Mouse (Mus musculus): Measurements from ENCODE around the gene Slc23a2. TPM values are rescaled to one million over a fixed set of nuclear protein-coding genes. Genes with fewer than 3 reads are reported as not detected.

Gene Slc23a2
- polyA plus RNA-seq, 2 experiments, result 1.6 to 2.3 TPM

DNA sequence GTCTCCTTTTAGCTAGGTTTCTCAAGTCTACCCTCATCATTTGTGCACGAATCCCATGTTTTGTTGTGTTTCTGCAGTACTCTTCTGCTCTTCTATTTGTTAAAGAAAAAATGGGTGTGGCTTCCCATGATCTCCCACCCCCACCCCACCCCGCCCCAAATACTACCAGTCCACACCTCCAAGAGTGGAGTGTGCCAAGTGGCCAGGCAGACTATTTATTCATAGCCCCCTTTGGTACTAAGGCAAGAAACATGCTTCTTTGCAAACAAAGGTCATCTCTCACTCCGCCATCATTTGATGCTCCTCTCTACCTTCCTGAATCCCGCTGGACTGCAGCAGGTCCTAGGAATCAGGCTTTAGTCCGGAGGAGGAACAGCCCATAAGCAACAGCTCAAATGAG, 116.8 kb downstream of the Slc23a2 start:
- no peak overlapping the region for H3K9ac ChIP-seq (replicated peaks)
- no peak overlapping the region for H3K4me3 ChIP-seq (ENCODE audit: insufficient read depth in 1 of 2, low read depth in 2 of 2, low read length in 2 of 2)
- peak overlapping the region; percentile 33 for H3K4me2 ChIP-seq (ENCODE audit: low read depth)
- H3K9me3 ChIP-seq (ENCODE audit: control insufficient read depth, low read length), result no peaks in the 10 kb centered on the region
- peaks cover 0 to 1% of the 10 kb centered on the region in 2 experiments; a peak in 1 of 4 replicates for H3K4me1 ChIP-seq (replicated peaks; ENCODE audit: control insufficient read depth in 2 of 2, insufficient read depth in 2 of 2, low read length in 1 of 2)
- 26% methylated on average over 5 of the region's 5 CpGs for WGBS (ENCODE audit: insufficient replicate concordance)
- peaks cover 26% of the 10 kb centered on the region for H3K27me3 ChIP-seq (ENCODE audit: control insufficient read depth, insufficient read depth, low read length)
- ATAC-seq (ENCODE audit: insufficient read depth) (no peak), DNase-seq (ENCODE audit: low read depth in 3 of 3, low spot score in 3 of 3) (no peak)
- TF ChIP-seq CTCF (IDR thresholded peaks at IDR 0.05; ENCODE audit: low read depth) (no peak), EP300 (IDR thresholded peaks at IDR 0.05; ENCODE audit: low read depth) (no peak)
- H3K36me3 ChIP-seq (replicated peaks; ENCODE audit: control insufficient read depth, insufficient read depth, low read depth), result no peaks in the 10 kb centered on the region
- no peak overlapping the region for H3K27ac ChIP-seq

DNA sequence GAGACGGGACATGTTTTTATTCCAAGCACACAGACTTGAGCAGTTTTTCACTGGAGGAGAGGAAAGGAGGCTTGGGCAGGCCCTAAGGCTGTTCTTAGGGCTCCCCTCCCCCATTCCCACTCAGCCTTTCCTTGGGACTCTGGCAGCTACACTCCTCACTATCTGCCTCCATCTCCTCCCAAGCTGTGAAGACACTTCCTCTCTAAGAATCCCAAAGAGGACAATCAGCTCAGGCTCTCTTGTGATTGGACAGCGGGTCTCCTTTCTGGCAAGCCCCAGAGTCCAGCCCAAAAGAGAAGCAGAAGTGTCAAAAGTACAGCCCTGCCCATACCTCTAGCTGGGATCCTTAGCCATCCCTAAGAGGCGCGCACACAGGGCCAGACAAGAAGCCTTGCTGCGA, 117.5 kb downstream of the Slc23a2 start:
- H3K4me1 ChIP-seq (replicated peaks; ENCODE audit: control insufficient read depth in 2 of 2, insufficient read depth in 2 of 2, low read length in 1 of 2), result peaks cover 0 to 1% of the 10 kb centered on the region in 2 experiments; a peak in 1 of 4 replicates
- ATAC-seq (ENCODE audit: insufficient read depth), result no peak

DNA sequence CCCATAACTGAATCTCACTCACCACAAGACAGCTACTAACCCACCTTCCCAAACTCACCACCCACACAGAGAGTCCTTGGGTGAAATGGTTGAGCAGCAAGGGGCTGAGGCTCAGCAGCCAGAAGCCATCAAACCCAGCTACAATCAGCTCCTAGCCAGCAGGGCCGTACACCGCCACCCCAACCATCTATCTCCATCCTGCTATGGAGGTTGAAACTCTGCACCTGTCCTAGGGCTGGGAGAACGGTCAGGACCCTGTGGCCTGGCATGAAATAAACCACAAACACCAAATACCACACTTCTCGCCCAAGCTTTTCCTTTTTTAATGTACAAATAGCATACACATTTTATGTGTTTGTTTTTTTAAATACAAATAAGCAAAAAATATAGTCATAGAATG, 120.9 kb downstream of the Slc23a2 start:
- H3K36me3 ChIP-seq (replicated peaks; ENCODE audit: control insufficient read depth, insufficient read depth, low read depth), result no peaks in the 10 kb centered on the region
- WGBS (ENCODE audit: insufficient replicate concordance), result 46% methylated on average over 4 of the region's 4 CpGs

More for the DNA sequence above, 117.5 kb downstream of the Slc23a2 start:
- Histone ChIP-seq H3K27ac (no peak overlapping the region), H3K36me3 (replicated peaks; ENCODE audit: control insufficient read depth, insufficient read depth, low read depth) (no peaks in the 10 kb centered on the region), H3K4me2 (ENCODE audit: low read depth) (peak overlapping the region; percentile 3; the same call in 1 of the 2 replicates), H3K27me3 (ENCODE audit: control insufficient read depth, insufficient read depth, low read length) (peaks cover 26% of the 10 kb centered on the region), H3K4me3 (ENCODE audit: insufficient read depth in 1 of 2, low read depth in 2 of 2, low read length in 2 of 2) (no peak overlapping the region), H3K9me3 (ENCODE audit: control insufficient read depth, low read length) (no peaks in the 10 kb centered on the region), H3K9ac (replicated peaks) (no peak overlapping the region)
- 27% methylated on average over 5 of the region's 5 CpGs for WGBS (ENCODE audit: insufficient replicate concordance)
- TF ChIP-seq EP300 (IDR thresholded peaks at IDR 0.05; ENCODE audit: low read depth), result no peak
- TF ChIP-seq CTCF (IDR thresholded peaks at IDR 0.05; ENCODE audit: low read depth), result no peak
- no peak for DNase-seq (ENCODE audit: low read depth in 3 of 3, low spot score in 3 of 3)

DNA sequence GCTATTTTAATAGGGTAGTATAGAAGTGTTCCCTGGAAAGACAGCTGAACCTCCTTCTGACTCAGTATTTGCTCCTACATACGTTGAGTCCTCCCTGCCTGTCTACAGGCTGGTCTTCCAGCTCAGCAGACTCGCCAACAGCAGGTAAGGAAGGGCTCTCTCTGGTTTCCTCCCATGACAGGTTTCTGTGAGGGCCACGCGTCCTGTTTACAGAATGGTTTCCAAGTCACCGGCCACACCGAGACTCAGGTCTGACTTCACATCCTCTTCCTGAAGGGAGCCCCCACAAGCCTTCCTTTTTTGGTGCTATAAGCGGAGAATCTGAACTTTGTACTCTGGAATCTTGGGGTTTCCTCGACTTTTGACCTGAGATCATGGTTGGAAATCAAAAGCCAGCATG, 122.3 kb downstream of the Slc23a2 start:
- Histone ChIP-seq H3K4me2 (ENCODE audit: low read depth) (no peak overlapping the region), H3K4me3 (ENCODE audit: insufficient read depth in 1 of 2, low read depth in 2 of 2, low read length in 2 of 2) (no peak overlapping the region)
- 29% methylated on average over 8 of the region's 8 CpGs for WGBS (ENCODE audit: insufficient replicate concordance)

More for the DNA sequence above, 120.9 kb downstream of the Slc23a2 start:
- H3K27me3 ChIP-seq (ENCODE audit: control insufficient read depth, insufficient read depth, low read length), result peaks cover 19% of the 10 kb centered on the region
- H3K4me3 ChIP-seq (ENCODE audit: insufficient read depth in 1 of 2, low read depth in 2 of 2, low read length in 2 of 2), result no peak overlapping the region
- no peaks in the 10 kb centered on the region for H3K9me3 ChIP-seq (ENCODE audit: control insufficient read depth, low read length)
- no peak overlapping the region for H3K9ac ChIP-seq (replicated peaks)
- no peak overlapping the region for H3K4me2 ChIP-seq (ENCODE audit: low read depth)
- ATAC-seq (ENCODE audit: insufficient read depth) (no peak), DNase-seq (ENCODE audit: low read depth in 3 of 3, low spot score in 3 of 3) (no peak)
- no peak for TF ChIP-seq CTCF (IDR thresholded peaks at IDR 0.05; ENCODE audit: low read depth)
- TF ChIP-seq EP300 (IDR thresholded peaks at IDR 0.05; ENCODE audit: low read depth), result no peak
- H3K4me1 ChIP-seq (replicated peaks; ENCODE audit: control insufficient read depth in 2 of 2, insufficient read depth in 2 of 2, low read length in 1 of 2), result peaks cover 0 to 3% of the 10 kb centered on the region in 2 experiments; a peak in 1 of 4 replicates
- H3K27ac ChIP-seq, result no peak overlapping the region

DNA sequence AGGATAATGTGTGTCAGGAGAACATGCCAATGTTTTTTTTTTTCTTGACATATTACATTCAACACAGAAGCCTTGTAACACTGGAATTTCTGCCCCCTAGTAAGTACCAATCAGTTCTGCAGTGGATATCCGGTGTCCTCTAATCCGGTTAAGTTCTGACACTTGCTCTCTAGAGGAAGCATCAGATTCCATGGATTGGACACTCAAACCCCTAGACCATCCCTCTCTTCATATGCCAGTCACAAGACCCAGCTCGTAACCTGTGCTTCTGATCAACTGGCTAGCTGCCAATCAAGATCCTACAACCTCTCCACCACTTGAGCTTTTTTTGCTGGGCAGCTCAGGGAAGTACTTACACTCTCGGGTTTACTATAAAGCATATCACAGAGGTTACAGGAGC, 123.3 kb downstream of the Slc23a2 start:
- Histone ChIP-seq H3K9me3 (ENCODE audit: control insufficient read depth, low read length) (no peaks in the 10 kb centered on the region), H3K4me2 (ENCODE audit: low read depth) (no peak overlapping the region), H3K4me1 (replicated peaks; ENCODE audit: control insufficient read depth in 2 of 2, insufficient read depth in 2 of 2, low read length in 1 of 2) (peaks cover 0 to 15% of the 10 kb centered on the region in 2 experiments; a peak in 2 of 4 replicates), H3K27ac (no peak overlapping the region), H3K9ac (replicated peaks) (no peak overlapping the region), H3K27me3 (ENCODE audit: control insufficient read depth, insufficient read depth, low read length) (no peaks in the 10 kb centered on the region), H3K36me3 (replicated peaks; ENCODE audit: control insufficient read depth, insufficient read depth, low read depth) (no peaks in the 10 kb centered on the region), H3K4me3 (ENCODE audit: insufficient read depth in 1 of 2, low read depth in 2 of 2, low read length in 2 of 2) (no peak overlapping the region)
- DNase-seq (ENCODE audit: low read depth in 3 of 3, low spot score in 3 of 3) (no peak), ATAC-seq (ENCODE audit: insufficient read depth) (no peak)
- 60% methylated on average over 4 of the region's 4 CpGs for WGBS (ENCODE audit: insufficient replicate concordance)
- no peak for TF ChIP-seq EP300 (IDR thresholded peaks at IDR 0.05; ENCODE audit: low read depth)
- no peak for TF ChIP-seq CTCF (IDR thresholded peaks at IDR 0.05; ENCODE audit: low read depth)

More for the DNA sequence above, 122.3 kb downstream of the Slc23a2 start:
- Histone ChIP-seq H3K9ac (replicated peaks) (no peak overlapping the region), H3K4me1 (replicated peaks; ENCODE audit: control insufficient read depth in 2 of 2, insufficient read depth in 2 of 2, low read length in 1 of 2) (peaks cover 0 to 11% of the 10 kb centered on the region in 2 experiments; a peak in 2 of 4 replicates), H3K9me3 (ENCODE audit: control insufficient read depth, low read length) (no peaks in the 10 kb centered on the region), H3K27me3 (ENCODE audit: control insufficient read depth, insufficient read depth, low read length) (peaks cover 5% of the 10 kb centered on the region), H3K36me3 (replicated peaks; ENCODE audit: control insufficient read depth, insufficient read depth, low read depth) (no peaks in the 10 kb centered on the region), H3K27ac (no peak overlapping the region)
- ATAC-seq (ENCODE audit: insufficient read depth), result no peak
- TF ChIP-seq EP300 (IDR thresholded peaks at IDR 0.05; ENCODE audit: low read depth) (no peak), CTCF (IDR thresholded peaks at IDR 0.05; ENCODE audit: low read depth) (no peak)
- no peak for DNase-seq (ENCODE audit: low read depth in 3 of 3, low spot score in 3 of 3)

All from liver, embryonic 14.5 days (tissue).